Mouse (Mus musculus) limb, embryonic 11.5 days (tissue): Measurements from ENCODE around the gene Kcnj6. TPM values are rescaled to one million over a fixed set of nuclear protein-coding genes. Genes with fewer than 3 reads are reported as not detected.

Experiments used
- ATAC-seq: fragments of 200-750 bp; cut with Nextera tagmentation; 2 replicates; pipeline ENCODE4 v1.8.0; 2017; ENCODE audit warnings: low read depth; ENCODE audit not compliant: insufficient number of reproducible peaks, low FRiP score, low TSS enrichment
- DNase-seq: peaks from one replicate; pipeline ENCODE4 v3.0.0-alpha.2; 2015; ENCODE audit warnings: low spot score
- H3K27ac ChIP-seq: fragments of 300-500 bp; sonication (generic); replicated peaks from 2 replicates; pipeline ENCODE4 v1.5.1; 2014; ENCODE audit warnings: low read depth, mild to moderate bottlenecking, low read length
- H3K27me3 ChIP-seq: fragments of 300-500 bp; sonication (generic); 2 replicates; pipeline ENCODE4 v1.6.1; 2014; ENCODE audit warnings: mild to moderate bottlenecking, low read length, mixed read lengths; ENCODE audit not compliant: control insufficient read depth, insufficient read depth
- H3K36me3 ChIP-seq: fragments of 300-500 bp; sonication (generic); 2 replicates; pipeline ENCODE4 v1.6.1; 2014; ENCODE audit warnings: mild to moderate bottlenecking, low read length, moderate library complexity, mixed read lengths; ENCODE audit not compliant: control insufficient read depth, insufficient read depth
- H3K4me1 ChIP-seq: fragments of 300-500 bp; sonication (generic); 2 replicates; pipeline ENCODE4 v1.6.1; 2014; ENCODE audit warnings: low read length, mixed read lengths; ENCODE audit not compliant: control insufficient read depth, insufficient read depth
- H3K4me2 ChIP-seq: fragments of 300-500 bp; sonication (generic); 2 replicates; pipeline ENCODE4 v1.6.1; 2014; ENCODE audit warnings: low read depth, mild to moderate bottlenecking, moderate library complexity; ENCODE audit not compliant: severe bottlenecking
- H3K4me3 ChIP-seq: fragments of 300-500 bp; sonication (generic); 2 replicates; pipeline ENCODE4 v1.5.1; 2014; ENCODE audit warnings: low read depth, low read length
- H3K9ac ChIP-seq: fragments of 300-500 bp; sonication (generic); 2 replicates; pipeline ENCODE4 v1.6.1; 2014; ENCODE audit warnings: mild to moderate bottlenecking, low read length
- H3K9me3 ChIP-seq: fragments of 300-500 bp; sonication (generic); 2 replicates; pipeline ENCODE4 v1.6.1; 2016; ENCODE audit warnings: low read length; ENCODE audit not compliant: control insufficient read depth
- WGBS: fragments of 180-500 bp; shearing (Covaris S2); extraction: QIAGEN DNeasy Blood & Tissue Kit; methylation state at CpG from one replicate; pipeline ENCODE4 v1.1.7; 2014; 5-methylcytosine and 5-hydroxymethylcytosine counted together
- polyA plus RNA-seq: library from polyadenylated mRNA; unstranded; fragments of >200 nt; fragmentation: Nextera tagmentation; extraction: Ambion mirVana; gene quantifications from 2 replicates; pipeline ENCODE4 v1.2.1, GENCODE M21; 2014

The Kcnj6 gene
- polyA plus RNA-seq, 1 experiment from 2014 or later, result not detected

- H3K27ac ChIP-seq, result no peak overlapping the region
- ATAC-seq (no peak), DNase-seq (no peak)
- no peaks in the 10 kb centered on the region for H3K27me3 ChIP-seq
- no peaks in the 10 kb centered on the region for H3K9me3 ChIP-seq
- WGBS, result 67% methylated on average over 3 of the region's 3 CpGs
- H3K4me3 ChIP-seq, result no peak overlapping the region
- H3K4me2 ChIP-seq, result no peak overlapping the region
- H3K9ac ChIP-seq, result no peak overlapping the region
- no peaks in the 10 kb centered on the region for H3K4me1 ChIP-seq
- no peaks in the 10 kb centered on the region for H3K36me3 ChIP-seq
These were observed 113.6 kb downstream of the Kcnj6 start for GRCm38 (mm10) chr16:94883909-94884308.

- no peak overlapping the region for H3K9ac ChIP-seq
- no peaks in the 10 kb centered on the region for H3K27me3 ChIP-seq
- ATAC-seq (no peak), DNase-seq (no peak)
- H3K4me2 ChIP-seq, result no peak overlapping the region
- H3K27ac ChIP-seq, result no peak overlapping the region
- no peaks in the 10 kb centered on the region for H3K4me1 ChIP-seq
- H3K4me3 ChIP-seq, result no peak overlapping the region
- 91% methylated on average over 8 of the region's 8 CpGs for WGBS
- H3K9me3 ChIP-seq, result no peaks in the 10 kb centered on the region
- H3K36me3 ChIP-seq, result no peaks in the 10 kb centered on the region
These were observed 114.3 kb downstream of the Kcnj6 start for GRCm38 (mm10) chr16:94883196-94883595.

- no peak for ATAC-seq
- no peaks in the 10 kb centered on the region for H3K27me3 ChIP-seq
- H3K9me3 ChIP-seq, result no peaks in the 10 kb centered on the region
- WGBS, result 63% methylated on average over 7 of the region's 7 CpGs
- H3K36me3 ChIP-seq, result no peaks in the 10 kb centered on the region
- H3K4me1 ChIP-seq, result no peaks in the 10 kb centered on the region
- no peak overlapping the region for H3K4me3 ChIP-seq
- H3K27ac ChIP-seq, result no peak overlapping the region
- no peak overlapping the region for H3K9ac ChIP-seq
- no peak overlapping the region for H3K4me2 ChIP-seq
- DNase-seq, result no peak
These were observed 115.4 kb downstream of the Kcnj6 start for GRCm38 (mm10) chr16:94882111-94882510.

- no peak overlapping the region for H3K27ac ChIP-seq
- no peak overlapping the region for H3K4me2 ChIP-seq
- no peaks in the 10 kb centered on the region for H3K27me3 ChIP-seq
- 48% methylated on average over 9 of the region's 9 CpGs for WGBS
- no peak overlapping the region for H3K9ac ChIP-seq
- H3K36me3 ChIP-seq, result no peaks in the 10 kb centered on the region
- no peaks in the 10 kb centered on the region for H3K9me3 ChIP-seq
- 0 out of 2 replicates have a peak, but pooled peaks cover 2% of the 10 kb centered on the region for H3K4me1 ChIP-seq
- no peak for DNase-seq
- ATAC-seq, result no peak
- no peak overlapping the region for H3K4me3 ChIP-seq
These were observed 124.8 kb downstream of the Kcnj6 start for GRCm38 (mm10) chr16:94872614-94873272.

GRCm38 (mm10) chr16:94868354-94868753, 129.1 kb downstream of the Kcnj6 start:
- H3K36me3 ChIP-seq, result no peaks in the 10 kb centered on the region
- H3K4me1 ChIP-seq, result 0 out of 2 replicates have a peak, but pooled peaks cover 2% of the 10 kb centered on the region
- H3K27me3 ChIP-seq, result no peaks in the 10 kb centered on the region
- 87% methylated on average over 5 of the region's 5 CpGs for WGBS
- no peak overlapping the region for H3K27ac ChIP-seq
- H3K4me2 ChIP-seq, result no peak overlapping the region
- no peak overlapping the region for H3K9ac ChIP-seq
- H3K9me3 ChIP-seq, result no peaks in the 10 kb centered on the region
- H3K4me3 ChIP-seq, result no peak overlapping the region
- DNase-seq (no peak), ATAC-seq (no peak)

GRCm38 (mm10) chr16:94866300-94866956, 131.1 kb downstream of the Kcnj6 start:
- H3K4me2 ChIP-seq, result no peak overlapping the region
- H3K4me1 ChIP-seq, result no peaks in the 10 kb centered on the region
- H3K27ac ChIP-seq, result no peak overlapping the region
- no peaks in the 10 kb centered on the region for H3K9me3 ChIP-seq
- no peak overlapping the region for H3K9ac ChIP-seq
- DNase-seq (peak; percentile 62), ATAC-seq (no peak)
- H3K4me3 ChIP-seq, result no peak overlapping the region
- H3K36me3 ChIP-seq, result no peaks in the 10 kb centered on the region
- 50% methylated on average over 14 of the region's 14 CpGs for WGBS
- H3K27me3 ChIP-seq, result no peaks in the 10 kb centered on the region

- ATAC-seq (no peak), DNase-seq (no peak)
- Histone ChIP-seq H3K9ac (no peak overlapping the region), H3K36me3 (no peaks in the 10 kb centered on the region), H3K4me1 (no peaks in the 10 kb centered on the region), H3K27me3 (no peaks in the 10 kb centered on the region), H3K27ac (no peak overlapping the region), H3K9me3 (no peaks in the 10 kb centered on the region), H3K4me2 (no peak overlapping the region), H3K4me3 (no peak overlapping the region)
- 93% methylated on average over 1 of the region's 1 CpGs for WGBS
These were observed 131.7 kb downstream of the Kcnj6 start for GRCm38 (mm10) chr16:94865796-94866195.

GRCm38 (mm10) chr16:94865101-94865500, 132.4 kb downstream of the Kcnj6 start:
- no peak for ATAC-seq
- 94% methylated on average over 7 of the region's 7 CpGs for WGBS

More at GRCm38 (mm10) chr16:94865101-94865500, 132.4 kb downstream of the Kcnj6 start:
- no peaks in the 10 kb centered on the region for H3K36me3 ChIP-seq
- no peaks in the 10 kb centered on the region for H3K9me3 ChIP-seq
- no peak for DNase-seq
- H3K4me2 ChIP-seq, result no peak overlapping the region
- no peak overlapping the region for H3K4me3 ChIP-seq
- H3K9ac ChIP-seq, result no peak overlapping the region
- H3K27me3 ChIP-seq, result no peaks in the 10 kb centered on the region
- H3K27ac ChIP-seq, result no peak overlapping the region
- no peaks in the 10 kb centered on the region for H3K4me1 ChIP-seq
